Mouse (Mus musculus): ENCODE data around the gene Gm49354.

DNA sequence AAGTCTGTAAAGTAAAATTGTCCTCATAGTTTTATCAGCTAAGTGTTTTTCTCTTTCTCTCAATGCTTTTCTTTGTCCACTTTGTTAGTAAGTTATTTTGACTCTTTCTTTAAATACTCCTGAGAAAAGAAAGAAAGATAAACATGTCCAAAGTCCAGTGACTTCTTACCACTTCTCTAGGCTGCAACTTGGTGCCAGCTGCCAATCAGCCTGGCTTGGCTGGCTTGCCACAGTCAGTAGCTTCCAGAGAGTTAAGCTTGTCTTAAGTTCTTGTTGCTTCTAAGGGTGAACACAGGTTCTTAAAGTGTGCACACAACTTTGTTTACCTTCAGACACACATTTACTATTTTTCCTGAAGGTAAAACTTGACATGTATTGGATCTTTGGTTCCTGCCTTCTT, 43.9 kb upstream of the Gm49354 start:
- no peak for TF ChIP-seq POLR2A (IDR thresholded peaks at IDR 0.05; ENCODE audit: borderline replicate concordance, low read depth, low read length)
- no peak for TF ChIP-seq CTCF (IDR thresholded peaks at IDR 0.05; ENCODE audit: low read depth, low read length)

Measured in bone marrow macrophage, adult 2 months (primary cell).